Mouse (Mus musculus): ENCODE results near the gene Mon2. TPM values are rescaled to one million over a fixed set of nuclear protein-coding genes. Genes with fewer than 3 reads are reported as not detected.
"Not testable (repeated sequence)": the region's sequence is repeated elsewhere in the genome, so short reads cannot be mapped to it uniquely, and the experiment has no call there.

Gene Mon2
- total RNA-seq, 2 experiments from 2014 or later: 75.4 to 88.8 TPM

DNA sequence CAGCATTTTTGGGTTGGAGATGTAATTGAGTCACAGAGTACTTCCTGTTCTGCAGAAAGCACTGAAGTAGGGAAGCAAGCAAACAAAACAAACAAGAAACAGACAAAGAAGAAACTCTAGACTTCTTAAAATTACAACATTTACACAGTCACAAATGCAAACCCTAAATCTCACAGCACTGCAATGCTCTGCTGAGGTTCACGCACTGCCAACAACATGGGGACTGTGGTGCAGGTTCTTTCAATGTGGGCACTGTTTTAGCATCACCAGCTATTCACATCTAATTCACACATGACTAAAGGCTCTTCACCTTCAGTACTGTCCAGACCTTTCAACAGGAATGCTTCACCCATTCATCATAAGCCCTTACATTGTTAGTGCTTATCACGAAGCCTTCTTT lies 13.3 kb downstream of the Mon2 start:
- no peak for DNase-seq (ENCODE audit: low spot score in 2 of 2)

DNA sequence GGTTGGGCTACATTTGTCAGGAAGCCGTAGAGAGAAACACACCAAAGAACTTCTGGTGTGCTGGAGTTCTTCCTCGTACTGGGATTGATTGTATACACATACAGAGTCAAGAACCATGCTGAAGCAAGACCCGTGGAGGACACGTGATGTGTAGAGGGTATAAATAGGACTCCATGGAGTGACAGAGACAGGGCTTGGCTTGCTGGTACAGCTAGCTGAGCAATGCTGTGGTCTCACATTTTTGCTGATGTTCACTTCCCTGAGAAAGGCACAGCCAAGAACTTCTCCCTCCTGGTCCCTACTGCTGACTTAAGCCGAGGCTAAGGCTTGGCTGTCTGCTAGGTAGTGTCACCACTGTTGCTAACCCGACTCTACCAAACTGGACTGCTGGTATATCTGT lies 15.5 kb downstream of the Mon2 start:
- DNase-seq (ENCODE audit: low spot score in 2 of 2): no peak

DNA sequence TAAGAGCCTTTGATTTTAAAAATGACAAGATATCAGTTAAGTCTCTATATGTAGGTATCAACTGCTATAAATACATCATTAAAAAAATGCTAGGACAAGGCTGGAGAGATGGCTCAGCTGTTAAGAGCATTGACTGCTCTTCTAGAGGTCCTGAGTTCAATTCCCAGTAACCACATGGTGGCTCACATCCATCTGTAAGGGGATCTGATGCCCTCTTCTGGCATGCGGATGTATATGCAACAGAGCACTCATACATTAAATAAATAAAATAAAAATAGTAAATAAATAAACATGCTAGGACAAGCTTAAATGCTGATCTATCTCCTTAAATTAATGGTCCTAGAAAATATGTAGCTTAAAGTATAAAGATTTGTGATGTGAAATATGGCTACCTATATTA lies 19.2 kb downstream of the Mon2 start:
- DNase-seq (ENCODE audit: low spot score in 2 of 2): no peak

DNA sequence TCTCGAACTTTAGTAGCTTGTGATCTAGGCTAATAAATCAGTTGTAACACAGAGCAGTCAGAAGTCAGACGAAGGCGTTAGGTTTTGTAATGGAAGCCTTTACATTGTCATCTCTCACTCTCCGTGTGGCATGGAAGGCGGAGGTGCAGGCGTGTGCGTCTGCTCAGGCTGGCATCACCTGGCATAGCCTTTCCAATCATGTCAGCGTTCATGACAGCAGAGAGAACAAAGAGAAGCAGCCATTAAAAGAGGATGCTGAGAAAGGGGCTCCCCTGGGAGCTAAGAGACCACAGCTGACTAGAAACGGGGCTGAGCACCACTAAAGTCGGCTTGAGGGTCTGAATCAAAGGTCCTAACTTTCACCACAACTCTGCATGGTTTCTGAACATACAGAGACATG lies 19.8 kb downstream of the Mon2 start:
- DNase-seq (ENCODE audit: low spot score in 2 of 2): no peak

- DNase-seq (ENCODE audit: low spot score in 2 of 2): no peak
Measured at GRCm38 (mm10) chr10:123055205-123056000, 20.9 kb downstream of the Mon2 start.

DNA sequence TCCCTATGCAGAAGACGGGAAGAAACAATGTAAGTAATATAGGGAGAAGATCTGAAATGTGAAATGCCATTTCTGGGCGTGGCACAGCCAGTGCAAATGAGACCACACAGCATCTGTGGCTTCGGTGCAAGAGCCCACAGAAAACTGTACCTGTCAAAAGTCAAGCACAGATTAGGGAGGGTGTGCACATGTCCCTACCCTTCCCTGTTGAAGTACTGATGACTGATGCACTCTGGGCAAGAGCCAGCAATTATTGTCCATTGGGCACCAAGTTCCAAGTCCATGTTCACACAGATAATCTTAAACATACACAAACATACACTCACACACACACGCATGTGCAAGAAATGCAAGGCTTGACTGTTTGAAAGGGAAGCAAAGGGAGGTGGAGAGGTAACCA lies 22.7 kb downstream of the Mon2 start:
- no peak for DNase-seq (ENCODE audit: low spot score in 2 of 2)

DNA sequence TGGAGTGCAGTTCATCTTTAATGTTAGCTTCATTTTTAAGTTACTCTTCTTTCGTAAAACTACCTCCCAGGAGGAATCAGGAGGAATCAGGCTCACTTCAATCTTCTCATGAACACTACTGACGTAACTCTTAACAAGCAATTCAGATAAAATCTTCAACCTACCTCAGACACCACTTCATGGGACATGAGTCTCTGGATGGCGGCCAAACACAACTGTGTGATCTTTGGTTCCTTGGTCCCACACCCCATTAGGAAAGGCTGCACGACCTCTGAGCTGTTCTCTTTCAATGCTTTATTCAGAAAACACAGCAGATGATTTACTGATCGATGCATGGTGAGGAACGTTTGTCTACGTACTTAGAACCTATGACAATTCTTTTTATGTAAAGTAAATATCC lies 24.3 kb downstream of the Mon2 start:
- no peak for DNase-seq (ENCODE audit: low spot score in 2 of 2)

DNA sequence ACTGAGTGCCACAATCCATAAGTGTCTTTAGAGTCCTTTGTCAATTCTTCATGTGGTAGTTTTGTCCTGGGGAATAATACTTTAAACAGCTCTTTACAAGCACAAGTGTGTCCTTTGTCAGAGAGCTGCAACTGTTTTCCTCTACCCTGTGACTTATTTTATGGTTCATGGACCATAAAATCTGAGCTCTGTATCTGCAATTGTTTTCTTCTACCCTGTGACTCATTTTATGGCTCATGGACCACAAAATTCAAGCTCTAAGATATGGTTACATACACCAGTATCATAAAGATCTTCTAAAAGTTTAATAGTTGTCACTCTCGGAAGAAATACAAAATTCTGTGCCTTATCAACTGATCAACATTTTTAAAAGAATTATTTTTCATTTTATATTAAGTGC lies 27.6 kb downstream of the Mon2 start:
- DNase-seq (ENCODE audit: low spot score in 2 of 2): no peak

DNA sequence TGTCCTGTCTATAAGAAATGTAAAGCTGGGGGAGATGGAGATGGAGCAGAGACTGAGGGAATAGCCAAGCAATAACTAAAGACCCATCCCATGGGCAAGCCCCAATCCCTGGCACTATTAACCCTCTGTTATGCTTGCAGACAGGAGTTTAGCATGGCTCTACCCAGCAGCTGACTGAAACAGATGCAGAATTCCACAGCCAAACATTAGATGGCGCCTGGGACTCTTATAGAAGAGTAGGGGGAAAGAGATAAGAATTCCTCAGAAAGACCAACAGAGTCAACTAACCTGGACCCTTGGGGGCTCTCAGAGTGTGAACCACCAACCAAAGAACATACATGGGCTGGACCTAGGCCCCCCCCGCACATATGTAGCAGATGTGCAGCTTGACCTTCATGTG lies 36.4 kb downstream of the Mon2 start:
- DNase-seq (ENCODE audit: low spot score in 2 of 2): no peak

DNA sequence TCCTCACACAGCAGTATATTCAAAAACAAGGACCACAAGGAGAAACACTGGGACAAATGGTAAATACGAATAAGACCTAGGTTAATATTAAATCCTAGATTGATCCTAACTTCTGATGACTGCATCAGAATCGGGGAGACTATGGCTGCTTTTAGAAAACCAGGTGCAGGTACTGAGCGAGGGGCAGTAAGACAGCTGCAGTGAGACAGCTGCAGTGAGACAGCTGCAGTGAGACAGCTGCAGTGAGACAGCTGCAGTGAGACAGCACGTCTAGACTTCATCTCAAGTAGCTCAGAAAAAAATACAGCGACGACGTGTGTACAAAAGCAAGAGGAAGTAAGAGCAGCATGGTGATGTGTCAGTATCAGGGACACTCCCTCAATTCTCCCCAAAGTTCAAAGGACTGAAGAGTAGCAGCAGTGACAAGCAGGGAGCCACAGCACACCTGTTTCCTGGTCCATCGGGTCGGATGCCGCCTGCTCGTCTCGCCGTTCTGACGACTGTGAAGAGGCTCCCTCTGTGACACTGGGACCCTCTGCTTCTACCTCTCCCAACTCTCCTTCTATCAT lies 44.1 kb downstream of the Mon2 start:
- DNase-seq (ENCODE audit: low spot score in 2 of 2): no peak

GRCm38 (mm10) chr10:123031449-123031848 lies 44.9 kb downstream of the Mon2 start:
- no peak for DNase-seq (ENCODE audit: low spot score in 2 of 2)

- no peak for DNase-seq (ENCODE audit: low spot score in 2 of 2)
Measured at GRCm38 (mm10) chr10:123030589-123030988, 45.7 kb downstream of the Mon2 start.

DNA sequence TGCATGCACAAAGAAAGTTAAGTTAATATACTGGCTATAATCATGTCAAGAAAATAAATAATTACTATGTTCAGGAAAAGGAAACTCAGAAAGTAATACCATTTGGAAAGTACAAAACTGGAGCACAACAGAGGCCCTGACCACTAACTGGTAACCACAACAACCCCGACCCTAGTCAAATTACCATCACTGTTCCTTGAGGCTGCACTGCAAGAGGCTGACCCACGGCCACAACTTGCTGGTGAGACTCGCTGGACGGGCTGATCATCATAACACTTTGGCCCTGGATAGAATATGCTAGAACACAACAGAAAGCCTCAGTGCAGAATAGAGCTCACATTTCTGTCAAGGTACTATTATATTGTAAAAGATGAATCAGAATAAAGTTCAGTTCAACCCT lies 47.4 kb downstream of the Mon2 start:
- DNase-seq (ENCODE audit: low spot score in 2 of 2): no peak

DNA sequence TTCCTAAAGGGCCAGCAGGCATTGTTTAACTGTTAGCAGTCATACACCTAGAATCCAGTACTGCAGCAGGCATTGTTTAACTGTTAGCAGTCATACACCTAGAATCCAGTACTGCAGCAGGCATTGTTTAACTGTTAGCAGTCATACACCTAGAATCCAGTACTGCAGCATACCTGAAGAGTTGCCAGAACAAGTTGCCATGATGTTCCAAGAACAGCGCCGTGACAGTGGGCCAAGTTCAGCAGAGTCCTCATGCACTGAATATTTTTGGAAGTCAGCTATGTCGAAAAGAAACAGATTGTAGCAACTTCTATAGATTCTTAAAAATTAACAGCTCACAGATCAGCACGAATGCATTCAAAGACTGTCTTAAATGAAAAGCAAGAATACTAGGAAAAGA lies 49.6 kb downstream of the Mon2 start:
- not testable (repeated sequence) for DNase-seq (ENCODE audit: low spot score in 2 of 2)

DNA sequence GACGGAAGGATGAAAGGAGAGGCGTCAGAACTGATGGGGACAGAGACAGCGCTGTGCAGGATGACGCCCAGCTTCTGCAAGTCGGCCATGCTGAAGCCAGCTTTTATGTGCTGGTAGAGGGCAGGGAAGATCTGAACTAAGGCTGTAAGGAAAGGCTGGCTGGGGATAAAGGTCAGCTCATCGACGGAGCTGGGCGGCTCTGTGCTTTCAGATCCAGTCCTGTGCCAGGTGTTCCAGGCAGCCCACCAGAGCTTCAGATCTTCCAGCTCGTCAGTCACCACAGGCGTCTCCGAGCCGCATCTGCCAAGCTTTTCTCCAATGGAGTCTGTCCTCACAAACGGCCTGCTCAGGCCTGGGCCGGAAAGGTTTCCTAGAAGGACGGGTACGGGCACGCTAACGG lies 62.9 kb downstream of the Mon2 start:
- DNase-seq (ENCODE audit: low spot score in 2 of 2): no peak

GRCm38 (mm10) chr10:123011421-123011820 lies 64.9 kb downstream of the Mon2 start:
- peak in 1 of 2 experiments; percentile 18 for DNase-seq (ENCODE audit: low spot score in 2 of 2)

DNA sequence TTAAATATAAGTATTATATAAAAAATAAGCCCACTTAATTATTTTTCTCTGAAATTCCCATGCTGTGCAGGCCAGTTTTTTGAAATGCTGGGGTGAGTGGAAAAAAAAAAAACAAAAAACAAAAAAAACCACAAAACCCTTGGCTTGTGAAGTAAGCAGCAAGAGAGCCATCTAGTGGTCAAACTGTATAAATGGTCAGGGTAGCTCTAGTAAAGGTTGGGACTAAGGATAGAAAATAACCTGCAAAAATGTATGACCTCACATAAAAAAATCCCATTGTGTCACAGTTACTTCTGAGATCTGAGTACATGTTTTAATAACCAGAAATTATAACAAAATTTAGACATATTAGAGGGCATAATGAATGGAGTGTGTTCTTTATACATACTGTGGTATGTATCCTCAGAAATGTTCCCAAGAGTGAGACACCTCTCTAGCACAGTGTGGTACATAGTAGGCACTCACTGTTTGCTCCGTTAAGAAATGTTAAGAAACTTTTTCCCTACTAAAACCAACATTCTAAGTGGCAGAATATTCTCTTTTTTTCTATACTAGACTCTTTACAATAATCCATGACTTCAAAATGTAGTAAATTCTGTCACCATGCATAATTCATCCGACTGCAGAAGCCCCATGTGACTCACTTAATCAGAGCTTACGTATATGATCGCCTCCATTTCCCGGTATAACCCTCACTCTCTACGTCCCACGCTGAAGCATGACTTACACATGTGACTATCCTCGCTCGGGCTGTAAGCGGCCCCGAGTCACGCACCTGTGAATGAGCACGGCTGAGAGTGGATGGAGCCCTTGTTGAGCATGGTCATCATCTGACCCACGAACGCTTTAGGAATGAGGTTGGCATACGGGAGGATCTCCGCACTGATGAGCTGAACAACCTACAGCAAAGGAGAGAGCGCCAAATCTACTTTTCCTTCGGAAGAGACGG lies 70.8 kb downstream of the Mon2 start:
- DNase-seq (ENCODE audit: low spot score in 2 of 2): no peak

DNA sequence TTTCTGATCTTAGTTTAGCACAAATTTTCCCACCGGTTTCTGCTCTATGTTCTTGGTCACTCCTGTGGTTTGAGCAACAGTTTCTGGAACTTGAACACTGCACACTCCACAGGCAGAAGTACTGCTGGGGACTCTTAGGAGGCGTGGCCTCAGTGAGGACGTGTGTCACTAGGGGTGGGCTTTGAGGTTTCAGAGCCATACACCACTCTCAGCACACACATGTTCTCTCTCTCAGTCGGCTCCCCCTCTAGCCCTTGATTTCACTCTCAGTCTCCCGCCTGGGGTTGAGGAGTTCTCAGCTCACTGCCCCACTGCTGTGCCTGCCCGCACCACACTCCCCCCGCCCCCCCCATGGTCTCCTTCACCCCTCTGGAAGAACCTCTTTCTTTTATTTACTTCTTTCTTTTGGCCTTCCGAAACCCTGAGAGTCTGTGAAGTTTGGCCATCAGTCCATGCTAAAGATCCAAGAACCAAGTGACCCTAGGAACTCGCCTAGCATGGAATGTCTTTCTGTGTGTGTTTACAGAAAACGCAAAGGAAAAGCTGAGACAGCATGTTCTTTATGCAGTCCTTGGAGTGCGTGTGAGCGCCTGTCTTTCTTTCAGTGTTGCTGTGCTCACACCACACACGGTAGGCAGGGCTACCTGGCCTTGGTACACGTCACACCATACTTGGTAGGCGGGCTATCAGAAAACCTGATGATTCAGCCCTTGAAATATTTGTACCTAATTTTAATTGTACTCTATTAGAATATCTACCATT lies 71.6 kb downstream of the Mon2 start:
- DNase-seq (ENCODE audit: low spot score in 2 of 2): no peak

- DNase-seq (ENCODE audit: low spot score in 2 of 2): no peak
Measured at GRCm38 (mm10) chr10:123001985-123002384, 74.3 kb downstream of the Mon2 start.

GRCm38 (mm10) chr10:123001363-123001762 lies 74.9 kb downstream of the Mon2 start:
- DNase-seq (ENCODE audit: low spot score in 2 of 2): no peak

DNA sequence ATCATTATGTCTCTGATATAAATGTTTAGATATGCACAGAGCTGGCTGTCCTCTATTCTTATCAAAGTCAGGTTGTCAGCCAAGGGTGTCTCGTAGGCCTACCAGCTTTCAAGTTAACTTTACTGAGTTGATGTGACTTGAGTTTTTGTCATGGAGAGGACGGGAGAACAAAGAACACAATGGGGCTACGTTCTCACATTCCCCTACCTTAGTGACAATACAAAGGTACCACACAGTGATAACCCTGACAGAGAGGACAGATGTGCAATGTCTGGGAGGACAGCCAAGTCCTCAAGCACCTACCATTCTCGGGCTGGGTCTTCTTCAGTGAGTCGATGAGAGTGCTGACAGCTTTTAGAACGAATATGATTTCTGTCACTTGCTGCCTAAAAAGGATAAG lies 76.9 kb downstream of the Mon2 start:
- no peak for DNase-seq (ENCODE audit: low spot score in 2 of 2)
